Mouse (Mus musculus): ENCODE data around the gene Mov10l1. TPM values are rescaled to one million over a fixed set of nuclear protein-coding genes. Genes with fewer than 3 reads are reported as not detected.

Gene Mov10l1
- polyA plus RNA-seq (2014; fragmentation: Nextera tagmentation; extraction: Ambion mirVana), result not detected in 2 replicates

- H3K4me1 ChIP-seq (ENCODE audit: control insufficient read depth, insufficient read depth, low read length), result no peaks in the 10 kb centered on the region
- H3K27me3 ChIP-seq (ENCODE audit: control insufficient read depth, insufficient read depth, low read length), result no peaks in the 10 kb centered on the region
- no peak within 1 kb of the TSS for H3K4me2 ChIP-seq (ENCODE audit: low read depth, severe bottlenecking)
- H3K27ac ChIP-seq (replicated peaks; ENCODE audit: low read depth, low read length), result no peak within 1 kb of the TSS
- ATAC-seq (ENCODE audit: insufficient number of reproducible peaks, low FRiP score, low TSS enrichment, low read depth) (no peak), DNase-seq (ENCODE audit: low spot score) (no peak)
- H3K9ac ChIP-seq (ENCODE audit: low read length), result no peak within 1 kb of the TSS
- WGBS, result 92% methylated on average over 31 of the region's 31 CpGs
- H3K9me3 ChIP-seq (ENCODE audit: control insufficient read depth, low read length), result no peaks in the 10 kb centered on the region
- H3K4me3 ChIP-seq (ENCODE audit: low read depth, low read length), result no peak within 1 kb of the TSS
- H3K36me3 ChIP-seq (ENCODE audit: control insufficient read depth, insufficient read depth, low read length), result no peaks in the 10 kb centered on the region
Observed at GRCm38 (mm10) chr15:88982534-88983079, at the start of gene Mov10l1. Mov10l1 (plus strand) TSS chr15:88982909.

- Histone ChIP-seq H3K27ac (replicated peaks; ENCODE audit: low read depth, low read length) (no peak overlapping the region), H3K9me3 (ENCODE audit: control insufficient read depth, low read length) (no peaks in the 10 kb centered on the region), H3K36me3 (ENCODE audit: control insufficient read depth, insufficient read depth, low read length) (no peaks in the 10 kb centered on the region), H3K4me1 (ENCODE audit: control insufficient read depth, insufficient read depth, low read length) (no peaks in the 10 kb centered on the region), H3K9ac (ENCODE audit: low read length) (no peak overlapping the region), H3K27me3 (ENCODE audit: control insufficient read depth, insufficient read depth, low read length) (no peaks in the 10 kb centered on the region), H3K4me2 (ENCODE audit: low read depth, severe bottlenecking) (no peak overlapping the region), H3K4me3 (ENCODE audit: low read depth, low read length) (no peak overlapping the region)
- 69% methylated on average over 7 of the region's 7 CpGs for WGBS
- DNase-seq (ENCODE audit: low spot score), result no peak
- ATAC-seq (ENCODE audit: insufficient number of reproducible peaks, low FRiP score, low TSS enrichment, low read depth), result no peak
Observed at GRCm38 (mm10) chr15:88934141-88934540, 48.6 kb upstream of the Mov10l1 start.

- Histone ChIP-seq H3K9me3 (ENCODE audit: control insufficient read depth, low read length) (no peaks in the 10 kb centered on the region), H3K4me3 (ENCODE audit: low read depth, low read length) (no peak overlapping the region), H3K36me3 (ENCODE audit: control insufficient read depth, insufficient read depth, low read length) (no peaks in the 10 kb centered on the region), H3K27me3 (ENCODE audit: control insufficient read depth, insufficient read depth, low read length) (no peaks in the 10 kb centered on the region), H3K4me1 (ENCODE audit: control insufficient read depth, insufficient read depth, low read length) (no peaks in the 10 kb centered on the region), H3K9ac (ENCODE audit: low read length) (no peak overlapping the region), H3K4me2 (ENCODE audit: low read depth, severe bottlenecking) (no peak overlapping the region), H3K27ac (replicated peaks; ENCODE audit: low read depth, low read length) (no peak overlapping the region)
- no peak for DNase-seq (ENCODE audit: low spot score)
- ATAC-seq (ENCODE audit: insufficient number of reproducible peaks, low FRiP score, low TSS enrichment, low read depth), result no peak
- WGBS, result 70% methylated on average over 6 of the region's 6 CpGs
Observed at GRCm38 (mm10) chr15:88936619-88937290, 46.0 kb upstream of the Mov10l1 start.

GRCm38 (mm10) chr15:88937291-88937650, 45.4 kb upstream of the Mov10l1 start:
- no peaks in the 10 kb centered on the region for H3K4me1 ChIP-seq (ENCODE audit: control insufficient read depth, insufficient read depth, low read length)
- DNase-seq (ENCODE audit: low spot score) (no peak), ATAC-seq (ENCODE audit: insufficient number of reproducible peaks, low FRiP score, low TSS enrichment, low read depth) (no peak)
- no peak overlapping the region for H3K4me3 ChIP-seq (ENCODE audit: low read depth, low read length)
- H3K9ac ChIP-seq (ENCODE audit: low read length), result no peak overlapping the region
- H3K4me2 ChIP-seq (ENCODE audit: low read depth, severe bottlenecking), result no peak overlapping the region
- H3K27me3 ChIP-seq (ENCODE audit: control insufficient read depth, insufficient read depth, low read length), result no peaks in the 10 kb centered on the region
- no peaks in the 10 kb centered on the region for H3K36me3 ChIP-seq (ENCODE audit: control insufficient read depth, insufficient read depth, low read length)
- H3K27ac ChIP-seq (replicated peaks; ENCODE audit: low read depth, low read length), result no peak overlapping the region
- no peaks in the 10 kb centered on the region for H3K9me3 ChIP-seq (ENCODE audit: control insufficient read depth, low read length)
- whole genome bisulfite sequencing, result 74% methylated on average over 2 of the region's 2 CpGs

GRCm38 (mm10) chr15:88942783-88943182, 39.9 kb upstream of the Mov10l1 start:
- ATAC-seq (ENCODE audit: insufficient number of reproducible peaks, low FRiP score, low TSS enrichment, low read depth) (no peak), DNase-seq (ENCODE audit: low spot score) (no peak)
- 81% methylated on average over 5 of the region's 5 CpGs for WGBS
- Histone ChIP-seq H3K36me3 (ENCODE audit: control insufficient read depth, insufficient read depth, low read length) (no peaks in the 10 kb centered on the region), H3K27ac (replicated peaks; ENCODE audit: low read depth, low read length) (no peak overlapping the region), H3K4me2 (ENCODE audit: low read depth, severe bottlenecking) (no peak overlapping the region), H3K9ac (ENCODE audit: low read length) (no peak overlapping the region), H3K9me3 (ENCODE audit: control insufficient read depth, low read length) (no peaks in the 10 kb centered on the region), H3K27me3 (ENCODE audit: control insufficient read depth, insufficient read depth, low read length) (no peaks in the 10 kb centered on the region), H3K4me1 (ENCODE audit: control insufficient read depth, insufficient read depth, low read length) (no peaks in the 10 kb centered on the region), H3K4me3 (ENCODE audit: low read depth, low read length) (no peak overlapping the region)

GRCm38 (mm10) chr15:88943896-88944551, 38.7 kb upstream of the Mov10l1 start:
- Histone ChIP-seq H3K9me3 (ENCODE audit: control insufficient read depth, low read length) (no peaks in the 10 kb centered on the region), H3K27me3 (ENCODE audit: control insufficient read depth, insufficient read depth, low read length) (no peaks in the 10 kb centered on the region), H3K4me2 (ENCODE audit: low read depth, severe bottlenecking) (no peak overlapping the region), H3K9ac (ENCODE audit: low read length) (no peak overlapping the region), H3K4me1 (ENCODE audit: control insufficient read depth, insufficient read depth, low read length) (no peaks in the 10 kb centered on the region), H3K27ac (replicated peaks; ENCODE audit: low read depth, low read length) (no peak overlapping the region), H3K36me3 (ENCODE audit: control insufficient read depth, insufficient read depth, low read length) (no peaks in the 10 kb centered on the region), H3K4me3 (ENCODE audit: low read depth, low read length) (no peak overlapping the region)
- ATAC-seq (ENCODE audit: insufficient number of reproducible peaks, low FRiP score, low TSS enrichment, low read depth) (no peak), DNase-seq (ENCODE audit: low spot score) (no peak)
- 83% methylated on average over 5 of the region's 5 CpGs for WGBS

GRCm38 (mm10) chr15:88946851-88947250, 35.9 kb upstream of the Mov10l1 start:
- Histone ChIP-seq H3K4me3 (ENCODE audit: low read depth, low read length) (no peak overlapping the region), H3K27ac (replicated peaks; ENCODE audit: low read depth, low read length) (no peak overlapping the region), H3K9ac (ENCODE audit: low read length) (no peak overlapping the region), H3K4me1 (ENCODE audit: control insufficient read depth, insufficient read depth, low read length) (no peaks in the 10 kb centered on the region), H3K9me3 (ENCODE audit: control insufficient read depth, low read length) (no peaks in the 10 kb centered on the region), H3K36me3 (ENCODE audit: control insufficient read depth, insufficient read depth, low read length) (no peaks in the 10 kb centered on the region), H3K27me3 (ENCODE audit: control insufficient read depth, insufficient read depth, low read length) (no peaks in the 10 kb centered on the region), H3K4me2 (ENCODE audit: low read depth, severe bottlenecking) (no peak overlapping the region)
- no peak for DNase-seq (ENCODE audit: low spot score)
- ATAC-seq (ENCODE audit: insufficient number of reproducible peaks, low FRiP score, low TSS enrichment, low read depth), result no peak
- WGBS, result 26% methylated on average over 6 of the region's 6 CpGs

- no peak for ATAC-seq (ENCODE audit: insufficient number of reproducible peaks, low FRiP score, low TSS enrichment, low read depth)
- Histone ChIP-seq H3K4me2 (ENCODE audit: low read depth, severe bottlenecking) (no peak overlapping the region), H3K36me3 (ENCODE audit: control insufficient read depth, insufficient read depth, low read length) (no peaks in the 10 kb centered on the region), H3K4me1 (ENCODE audit: control insufficient read depth, insufficient read depth, low read length) (peaks cover 4% of the 10 kb centered on the region; the same call in 1 of the 2 replicates), H3K27ac (replicated peaks; ENCODE audit: low read depth, low read length) (no peak overlapping the region), H3K9ac (ENCODE audit: low read length) (no peak overlapping the region), H3K9me3 (ENCODE audit: control insufficient read depth, low read length) (no peaks in the 10 kb centered on the region), H3K27me3 (ENCODE audit: control insufficient read depth, insufficient read depth, low read length) (peaks cover 16% of the 10 kb centered on the region), H3K4me3 (ENCODE audit: low read depth, low read length) (no peak overlapping the region)
- WGBS, result 81% methylated on average over 4 of the region's 4 CpGs
- no peak for DNase-seq (ENCODE audit: low spot score)
Observed at GRCm38 (mm10) chr15:88951246-88951645, 31.5 kb upstream of the Mov10l1 start.

Measured in limb, embryonic 11.5 days (tissue).